Mouse (Mus musculus) embryonic facial prominence, embryonic 11.5 days (tissue): ENCODE data around the gene 1500009L16Rik. TPM values are rescaled to one million over a fixed set of nuclear protein-coding genes. Genes with fewer than 3 reads are reported as not detected.

Experiments
- ATAC-seq: fragments of 200-750 bp; cut with Nextera tagmentation; replicated peaks from 2 replicates; pipeline ENCODE4 v1.8.0; 2017; ENCODE audit warnings: low read depth; ENCODE audit not compliant: insufficient number of reproducible peaks, low FRiP score, low TSS enrichment
- DNase-seq: peaks from one replicate; pipeline ENCODE4 v3.0.0-alpha.2; 2015; ENCODE audit warnings: low spot score
- H3K27ac ChIP-seq: fragments of 300-500 bp; sonication (generic); replicated peaks from 2 replicates; pipeline ENCODE4 v1.5.1; 2014; ENCODE audit warnings: mild to moderate bottlenecking, low read depth, low read length, control low read depth
- H3K27me3 ChIP-seq: fragments of 300-500 bp; sonication (generic); 2 replicates; pipeline ENCODE4 v1.6.1; 2014; ENCODE audit warnings: mild to moderate bottlenecking, low read length, moderate library complexity, mixed read lengths; ENCODE audit not compliant: control insufficient read depth, insufficient read depth
- H3K36me3 ChIP-seq: fragments of 300-500 bp; sonication (generic); replicated peaks from 2 replicates; pipeline ENCODE4 v1.6.1; 2014; ENCODE audit warnings: low read depth, mild to moderate bottlenecking, low read length, moderate library complexity, mixed read lengths; ENCODE audit not compliant: control insufficient read depth, insufficient read depth
- H3K4me1 ChIP-seq: fragments of 300-500 bp; sonication (generic); 2 replicates; pipeline ENCODE4 v1.6.1; 2014; ENCODE audit warnings: low read length, mixed read lengths; ENCODE audit not compliant: control insufficient read depth, insufficient read depth
- H3K4me2 ChIP-seq: fragments of 300-500 bp; sonication (generic); 2 replicates; pipeline ENCODE4 v1.6.1; 2014; ENCODE audit warnings: low read depth, mild to moderate bottlenecking, control low read depth, low read length, moderate library complexity
- H3K4me3 ChIP-seq: fragments of 300-500 bp; sonication (generic); 2 replicates; pipeline ENCODE4 v1.5.1; 2014; ENCODE audit warnings: low read depth, low read length, control low read depth
- H3K9ac ChIP-seq: fragments of 300-500 bp; sonication (generic); replicated peaks from 2 replicates; pipeline ENCODE4 v1.6.1; 2014; ENCODE audit warnings: mild to moderate bottlenecking, control low read depth, low read length
- H3K9me3 ChIP-seq: fragments of 300-500 bp; sonication (generic); replicated peaks from 2 replicates; pipeline ENCODE4 v1.6.1; 2016; ENCODE audit warnings: mild to moderate bottlenecking, low read length, inconsistent platforms, mixed read lengths; ENCODE audit not compliant: control insufficient read depth
- WGBS: fragments of 180-500 bp; shearing (Covaris S2); extraction: QIAGEN DNeasy Blood & Tissue Kit; methylation state at CpG from one replicate; pipeline ENCODE4 v1.1.7; 2014; 5-methylcytosine and 5-hydroxymethylcytosine counted together
- polyA plus RNA-seq: library from polyadenylated mRNA; unstranded; fragments of >200 nt; fragmentation: Nextera tagmentation; extraction: Ambion mirVana; gene quantifications from 2 replicates; pipeline ENCODE4 v1.2.1, GENCODE M21; 2014

1500009L16Rik gene
- polyA plus RNA-seq, 1 experiment from 2014 or later: 41.7 TPM

GRCm38 (mm10) chr10:83718855-83719474, 3.7 kb upstream of the 1500009L16Rik start:
- Histone ChIP-seq H3K4me2 (no peak overlapping the region), H3K4me1 (no peaks in the 10 kb centered on the region), H3K27ac (no peak overlapping the region), H3K27me3 (no peaks in the 10 kb centered on the region), H3K9ac (no peak overlapping the region), H3K9me3 (no peaks in the 10 kb centered on the region), H3K36me3 (no peaks in the 10 kb centered on the region), H3K4me3 (no peak overlapping the region)
- ATAC-seq: no peak
- DNase-seq: no peak
- WGBS: 71% methylated on average over 12 of the region's 12 CpGs

- Histone ChIP-seq H3K27me3 (no peaks in the 10 kb centered on the region), H3K4me1 (no peaks in the 10 kb centered on the region), H3K4me3 (peak overlapping the region; percentile 69), H3K9me3 (no peaks in the 10 kb centered on the region), H3K4me2 (peak overlapping the region; percentile 80), H3K27ac (no peak overlapping the region), H3K36me3 (no peaks in the 10 kb centered on the region), H3K9ac (peak overlapping the region; percentile 70)
- peak; percentile 55 for ATAC-seq
- peak; percentile 48 for DNase-seq
- WGBS: 1% methylated on average over 23 of the region's 23 CpGs
Observed at GRCm38 (mm10) chr10:83723055-83723454, 390 bp downstream of the 1500009L16Rik start.

- H3K4me1 ChIP-seq: no peaks in the 10 kb centered on the region
- WGBS: 84% methylated on average over 15 of the region's 15 CpGs
Observed at GRCm38 (mm10) chr10:83724351-83725059, 1.8 kb downstream of the 1500009L16Rik start.

DNA sequence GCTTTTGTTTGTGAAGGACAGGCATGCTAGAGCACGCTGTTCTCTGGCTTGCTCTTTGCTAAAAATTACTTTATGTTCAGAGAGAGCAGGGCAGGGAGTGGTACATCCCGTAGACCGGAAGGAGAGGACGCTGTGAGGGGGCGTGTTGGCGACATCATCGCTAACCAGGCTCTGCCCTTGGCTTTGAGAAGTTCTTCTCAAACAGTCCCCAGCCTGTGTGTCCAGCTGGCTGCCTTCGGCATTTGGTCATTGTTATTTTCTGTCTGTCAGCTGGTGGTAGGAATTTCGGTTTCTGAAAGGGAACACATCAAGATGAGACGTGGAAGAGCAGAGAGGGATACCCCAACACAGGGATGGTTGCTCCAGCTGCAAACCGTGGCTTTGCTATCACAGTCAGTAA, 3.5 kb downstream of the 1500009L16Rik start:
- DNase-seq: no peak

More at GRCm38 (mm10) chr10:83724351-83725059, 1.8 kb downstream of the 1500009L16Rik start:
- Histone ChIP-seq H3K4me3 (no peak overlapping the region), H3K9me3 (no peaks in the 10 kb centered on the region), H3K36me3 (no peaks in the 10 kb centered on the region), H3K27ac (no peak overlapping the region), H3K9ac (no peak overlapping the region), H3K4me2 (no peak overlapping the region), H3K27me3 (no peaks in the 10 kb centered on the region)
- DNase-seq (peak; percentile 40), ATAC-seq (no peak)

DNA sequence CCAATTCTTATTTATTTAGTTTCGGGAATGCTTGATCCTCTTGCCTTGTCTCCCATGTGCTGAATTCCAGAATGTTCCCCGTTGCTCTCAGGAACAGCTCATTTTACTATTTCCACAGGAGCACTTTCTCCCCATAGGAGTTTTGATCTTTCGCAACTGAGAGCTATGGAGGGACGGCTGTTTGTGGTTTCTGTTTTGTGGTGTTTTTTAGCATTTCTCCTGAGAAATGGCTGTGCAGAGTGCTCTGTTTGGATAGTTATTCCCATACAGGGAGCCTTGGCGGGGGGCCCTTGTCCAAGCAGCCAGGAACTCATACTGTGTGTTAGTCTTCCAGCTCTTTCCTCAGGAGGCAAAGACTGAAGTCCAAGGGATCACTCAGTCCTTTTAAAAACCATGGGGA, 5.2 kb downstream of the 1500009L16Rik start:
- Histone ChIP-seq H3K27me3 (no peaks in the 10 kb centered on the region), H3K4me1 (no peaks in the 10 kb centered on the region), H3K4me2 (no peak overlapping the region), H3K9ac (no peak overlapping the region), H3K27ac (no peak overlapping the region), H3K4me3 (no peak overlapping the region), H3K9me3 (no peaks in the 10 kb centered on the region), H3K36me3 (no peaks in the 10 kb centered on the region)
- ATAC-seq (no peak), DNase-seq (no peak)
- WGBS: 87% methylated on average over 5 of the region's 5 CpGs

More for the DNA sequence above, 3.5 kb downstream of the 1500009L16Rik start:
- no peak overlapping the region for H3K4me2 ChIP-seq
- H3K9me3 ChIP-seq: no peaks in the 10 kb centered on the region
- H3K27ac ChIP-seq: no peak overlapping the region
- no peaks in the 10 kb centered on the region for H3K36me3 ChIP-seq
- H3K4me1 ChIP-seq: no peaks in the 10 kb centered on the region
- no peak overlapping the region for H3K9ac ChIP-seq
- H3K27me3 ChIP-seq: no peaks in the 10 kb centered on the region
- H3K4me3 ChIP-seq: no peak overlapping the region
- 80% methylated on average over 11 of the region's 11 CpGs for WGBS
- no peak for ATAC-seq

DNA sequence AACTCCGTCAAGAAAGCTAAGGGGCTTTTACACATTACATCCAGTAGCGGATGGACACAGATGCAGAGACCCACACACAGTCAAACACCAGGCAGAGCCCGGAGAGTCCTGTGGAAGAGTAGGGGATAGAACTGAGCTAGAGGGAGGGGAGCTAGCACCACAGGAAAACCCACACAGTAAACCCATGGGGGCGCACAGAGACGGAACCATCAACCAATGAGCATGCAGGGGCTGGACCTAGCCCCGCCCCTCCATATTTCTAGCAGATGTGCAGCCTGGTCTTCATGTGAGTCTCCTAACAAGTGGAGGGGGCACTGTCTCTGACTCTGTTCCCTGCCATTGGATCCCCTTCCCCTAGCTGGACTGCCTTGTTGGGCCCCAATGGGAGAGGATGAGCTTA, 5.9 kb downstream of the 1500009L16Rik start:
- ATAC-seq: no peak

GRCm38 (mm10) chr10:83729076-83729475, 6.4 kb downstream of the 1500009L16Rik start:
- H3K9me3 ChIP-seq: no peaks in the 10 kb centered on the region
- no peak overlapping the region for H3K4me3 ChIP-seq
- ATAC-seq: peak; percentile 39; the same call in 1 of the 2 replicates
- H3K4me1 ChIP-seq: no peaks in the 10 kb centered on the region
- no peak overlapping the region for H3K9ac ChIP-seq
- WGBS: 79% methylated on average over 3 of the region's 3 CpGs
- H3K27ac ChIP-seq: no peak overlapping the region
- no peak for DNase-seq
- no peaks in the 10 kb centered on the region for H3K36me3 ChIP-seq
- no peaks in the 10 kb centered on the region for H3K27me3 ChIP-seq
- no peak overlapping the region for H3K4me2 ChIP-seq

More for the DNA sequence above, 5.9 kb downstream of the 1500009L16Rik start:
- DNase-seq: peak; percentile 14
- Histone ChIP-seq H3K27ac (no peak overlapping the region), H3K9me3 (no peaks in the 10 kb centered on the region), H3K36me3 (no peaks in the 10 kb centered on the region), H3K4me2 (no peak overlapping the region), H3K9ac (no peak overlapping the region), H3K4me1 (no peaks in the 10 kb centered on the region), H3K4me3 (no peak overlapping the region), H3K27me3 (no peaks in the 10 kb centered on the region)
- 76% methylated on average over 6 of the region's 6 CpGs for WGBS

GRCm38 (mm10) chr10:83729492-83729891, 6.8 kb downstream of the 1500009L16Rik start:
- Histone ChIP-seq H3K27me3 (no peaks in the 10 kb centered on the region), H3K9me3 (no peaks in the 10 kb centered on the region), H3K36me3 (no peaks in the 10 kb centered on the region), H3K4me3 (no peak overlapping the region), H3K4me1 (no peaks in the 10 kb centered on the region), H3K9ac (no peak overlapping the region), H3K27ac (no peak overlapping the region), H3K4me2 (no peak overlapping the region)
- 35% methylated on average over 7 of the region's 7 CpGs for WGBS
- DNase-seq (peak; percentile 88), ATAC-seq (peak; percentile 38; the same call in 1 of the 2 replicates)
